Mouse (Mus musculus): ENCODE measurements around the gene Ascl1.

Gene Ascl1

GRCm38 (mm10) chr10:87485721-87486620 lies 7.5 kb downstream of the Ascl1 start:
- no peak for DNase-seq (ENCODE audit: low spot score)

GRCm38 (mm10) chr10:87484831-87485720 lies 8.4 kb downstream of the Ascl1 start:
- DNase-seq (ENCODE audit: low spot score), result no peak

- no peak for DNase-seq (ENCODE audit: low spot score)
Measured at GRCm38 (mm10) chr10:87477895-87478294, 15.6 kb downstream of the Ascl1 start.

- DNase-seq (ENCODE audit: low spot score), result no peak
Measured at GRCm38 (mm10) chr10:87474971-87475370, 18.5 kb downstream of the Ascl1 start.

- no peak for DNase-seq (ENCODE audit: low spot score)
Measured at GRCm38 (mm10) chr10:87473475-87474131, 19.9 kb downstream of the Ascl1 start.

GRCm38 (mm10) chr10:87450777-87451176 lies 42.7 kb downstream of the Ascl1 start:
- DNase-seq (ENCODE audit: low spot score), result no peak

GRCm38 (mm10) chr10:87449368-87449767 lies 44.1 kb downstream of the Ascl1 start:
- no peak for DNase-seq (ENCODE audit: low spot score)

- DNase-seq (ENCODE audit: low spot score), result no peak
Measured at GRCm38 (mm10) chr10:87448257-87448656, 45.2 kb downstream of the Ascl1 start.

- no peak for DNase-seq (ENCODE audit: low spot score)
Measured at GRCm38 (mm10) chr10:87447754-87448095, 45.7 kb downstream of the Ascl1 start.

GRCm38 (mm10) chr10:87446829-87447753 lies 46.4 kb downstream of the Ascl1 start:
- no peak for DNase-seq (ENCODE audit: low spot score)

- no peak for DNase-seq (ENCODE audit: low spot score)
Measured at GRCm38 (mm10) chr10:87446139-87446828, 47.2 kb downstream of the Ascl1 start.
